Mouse (Mus musculus) myocyte (in vitro differentiated cells): Measurements from ENCODE around the gene Tec. TPM values are rescaled to one million over a fixed set of nuclear protein-coding genes. Genes with fewer than 3 reads are reported as not detected.

Source experiments
- H3K27me3 ChIP-seq: one replicate; pipeline ENCODE4 v1.6.1; 2011; ENCODE audit not compliant: control insufficient read depth, insufficient read depth, insufficient read length
- H3K36me3 ChIP-seq: one replicate; pipeline ENCODE4 v1.6.1; 2011; ENCODE audit not compliant: control insufficient read depth, insufficient read depth
- H3K4me2 ChIP-seq: one replicate; pipeline ENCODE4 v1.6.1; 2011; ENCODE audit warnings: low read depth, control low read depth
- H3K4me3 ChIP-seq: one replicate; pipeline ENCODE4 v1.5.1; 2011; ENCODE audit warnings: mild to moderate bottlenecking, control low read depth, moderate library complexity
- H3K79me2 ChIP-seq: one replicate; pipeline ENCODE4 v1.6.1; 2011; ENCODE audit not compliant: control insufficient read depth, insufficient read depth
- H3ac ChIP-seq: one replicate; pipeline ENCODE4 v1.6.1; 2011; ENCODE audit not compliant: control insufficient read depth, insufficient read length
- CEBPB ChIP-seq: IDR thresholded peaks from 2 replicates; pipeline ENCODE4 v1.6.1; 2011; ENCODE audit warnings: mild to moderate bottlenecking, moderate library complexity; ENCODE audit not compliant: poor library complexity, insufficient read depth, severe bottlenecking
- E2F4 ChIP-seq: IDR thresholded peaks from one replicate; pipeline ENCODE4 v1.6.1; 2011; ENCODE audit warnings: mild to moderate bottlenecking, control low read depth, moderate library complexity; ENCODE audit not compliant: insufficient read depth
- MAX ChIP-seq: IDR thresholded peaks from one replicate; pipeline ENCODE4 v1.6.1; 2011; ENCODE audit warnings: low read depth, mild to moderate bottlenecking, control low read depth
- MYOD1 ChIP-seq, 3 experiments: IDR thresholded peaks; one replicate each; pipeline ENCODE4 v1.6.1; 2011; ENCODE audit warnings: control low read depth in 2 of 3, low read depth in 2 of 3, mild to moderate bottlenecking in 2 of 3, moderate library complexity in 1 of 3; ENCODE audit not compliant: insufficient read length in 2 of 3, control insufficient read depth in 1 of 3
- MYOG ChIP-seq, 3 experiments: IDR thresholded peaks; one replicate each; pipeline ENCODE4 v1.6.1; 2011; ENCODE audit warnings: control low read depth in 2 of 3, low read depth in 2 of 3, mild to moderate bottlenecking in 2 of 3; ENCODE audit not compliant: insufficient read length in 2 of 3, control insufficient read depth in 1 of 3, insufficient read depth in 1 of 3
- POLR2A ChIP-seq: IDR thresholded peaks from one replicate; pipeline ENCODE4 v1.6.1; 2011; ENCODE audit warnings: low read depth, mild to moderate bottlenecking, control low read depth, moderate library complexity; ENCODE audit not compliant: insufficient read length
- POLR2AphosphoS2 ChIP-seq: IDR thresholded peaks from one replicate; pipeline ENCODE4 v1.6.1; 2011; ENCODE audit warnings: low read depth, control low read depth; ENCODE audit not compliant: insufficient read length
- REST ChIP-seq: IDR thresholded peaks from one replicate; pipeline ENCODE4 v1.6.1; 2011; ENCODE audit warnings: mild to moderate bottlenecking, control low read depth, moderate library complexity; ENCODE audit not compliant: insufficient read depth, insufficient read length
- SRF ChIP-seq: IDR thresholded peaks from one replicate; pipeline ENCODE4 v1.6.1; 2011; ENCODE audit warnings: low read depth; ENCODE audit not compliant: control insufficient read depth, insufficient read length
- TCF12 ChIP-seq: IDR thresholded peaks from one replicate; pipeline ENCODE4 v1.6.1; 2011; ENCODE audit warnings: mild to moderate bottlenecking, control low read depth; ENCODE audit not compliant: poor library complexity, insufficient read depth, severe bottlenecking
- TCF3 ChIP-seq: IDR thresholded peaks from one replicate; pipeline ENCODE4 v1.6.1; 2011; ENCODE audit warnings: low read depth, control low read depth; ENCODE audit not compliant: insufficient read length
- USF1 ChIP-seq: IDR thresholded peaks from one replicate; pipeline ENCODE4 v1.6.1; 2011; ENCODE audit warnings: low read depth, mild to moderate bottlenecking, control low read depth, moderate library complexity
- polyA plus RNA-seq: library from polyadenylated mRNA; unstranded; fragments of >200 nt; fragmentation: generic; extraction: Trizol; gene quantifications from one replicate; pipeline ENCODE4 v1.2.1, GENCODE M21; 2012; ENCODE audit warnings: missing spikeins

Tec gene
- polyA plus RNA-seq, 1 experiment, result 1.5 TPM

DNA sequence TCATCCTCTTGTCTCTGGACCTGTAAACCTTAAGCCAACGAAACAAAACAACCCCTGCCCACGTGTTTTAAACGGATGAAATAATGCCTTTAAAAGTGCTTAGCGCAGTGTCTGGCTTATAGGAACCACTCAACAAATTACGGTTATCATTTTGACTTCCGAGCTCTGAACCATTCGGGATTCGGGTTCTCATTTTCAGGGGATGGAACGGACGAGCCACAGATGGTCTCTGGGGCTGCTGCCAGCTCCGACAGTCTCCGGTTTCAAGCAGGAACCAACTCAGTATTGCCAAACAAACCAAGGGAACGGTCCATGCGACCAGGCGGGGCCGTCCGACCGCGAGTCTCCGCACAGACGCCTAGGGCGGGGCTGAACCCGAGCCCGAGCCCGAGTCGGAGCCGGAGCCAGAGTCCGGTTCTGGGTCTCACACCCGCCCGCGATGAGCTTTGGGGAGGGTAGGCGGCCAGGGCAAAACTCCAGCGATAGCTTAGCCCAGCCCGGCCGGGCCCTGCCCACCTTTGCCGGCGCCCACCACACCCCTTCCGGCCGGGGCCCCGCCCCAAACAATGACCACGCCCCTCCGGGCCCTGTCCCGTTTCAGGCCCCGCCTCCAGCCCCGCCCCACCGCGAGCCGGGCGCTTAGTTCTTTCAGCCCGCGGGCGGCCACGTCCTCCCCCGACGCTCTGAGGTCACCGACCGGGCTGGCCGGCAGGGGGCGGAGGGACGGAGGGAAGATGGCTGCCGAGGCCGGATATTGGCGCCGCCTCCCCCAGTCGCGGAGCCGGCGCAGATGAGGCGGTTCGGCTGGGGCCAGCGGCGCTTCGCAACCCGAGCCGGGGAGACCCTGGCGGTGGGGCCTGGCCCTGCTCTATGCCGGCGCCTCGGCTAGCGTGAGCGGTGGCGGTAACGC, 45.6 kb upstream of the Tec start, which contains the start of gene Slain2:
Gene Slain2 (plus strand): TSS at position 657 of the 910 bp plus-strand sequence.
- Histone ChIP-seq H3K79me2 (peaks cover 42% of the 10 kb centered on the region), H3K27me3 (no peaks in the 10 kb centered on the region), H3K36me3 (no peaks in the 10 kb centered on the region), H3ac (peak within 1 kb of the TSS; percentile 92), H3K4me3 (peak within 1 kb of the TSS; percentile 82), H3K4me2 (peak within 1 kb of the TSS; percentile 88)
- peak; percentile 1 for TF ChIP-seq REST
- TF ChIP-seq CEBPB, result peak; percentile 34; the same call in 1 of the 2 replicates
- peak in 1 of 3 experiments; percentile 35 for TF ChIP-seq MYOD1 (IDR thresholded peaks at IDR 0.05; ENCODE audit: control insufficient read depth in 1 of 3, insufficient read length in 2 of 3, low read depth in 2 of 3)
- TF ChIP-seq POLR2A, result peak; percentile 74
- TF ChIP-seq MYOG (IDR thresholded peaks at IDR 0.05; ENCODE audit: control insufficient read depth in 1 of 3, insufficient read depth in 1 of 3, insufficient read length in 2 of 3, low read depth in 2 of 3), result peak in 1 of 3 experiments; percentile 23
- TF ChIP-seq TCF12, result no peak

DNA sequence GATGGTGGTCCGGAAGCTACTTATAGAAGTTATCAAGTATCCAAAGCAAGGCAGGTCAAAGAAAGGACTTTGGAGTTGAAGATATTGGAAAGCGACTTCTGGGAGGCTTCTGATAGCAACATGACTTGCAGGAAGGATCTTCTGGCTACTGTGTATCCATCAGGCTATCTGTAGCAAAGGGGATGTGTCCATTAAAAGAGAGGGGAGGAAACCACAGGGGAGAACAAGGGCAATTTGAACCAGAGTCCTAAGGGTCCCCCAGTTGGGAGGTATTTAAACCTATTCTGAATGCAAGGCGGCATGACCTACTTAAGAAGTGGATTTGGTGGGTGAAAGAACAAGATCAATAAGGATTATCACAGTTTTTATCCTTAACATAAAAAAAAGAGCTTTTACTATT, 43.0 kb upstream of the Tec start:
- Histone ChIP-seq H3K27me3 (no peaks in the 10 kb centered on the region), H3K4me3 (no peak overlapping the region), H3ac (no peak overlapping the region), H3K4me2 (no peak overlapping the region), H3K36me3 (no peaks in the 10 kb centered on the region), H3K79me2 (peaks cover 15% of the 10 kb centered on the region)
- TF ChIP-seq MYOD1 (IDR thresholded peaks at IDR 0.05; ENCODE audit: control insufficient read depth in 1 of 3, insufficient read length in 2 of 3, low read depth in 2 of 3) (no peak), TCF12 (no peak), TCF3 (no peak), POLR2AphosphoS2 (no peak), CEBPB (no peak), USF1 (no peak), MYOG (IDR thresholded peaks at IDR 0.05; ENCODE audit: control insufficient read depth in 1 of 3, insufficient read depth in 1 of 3, insufficient read length in 2 of 3, low read depth in 2 of 3) (no peak), SRF (no peak), MAX (no peak), E2F4 (no peak), POLR2A (no peak), REST (no peak)

DNA sequence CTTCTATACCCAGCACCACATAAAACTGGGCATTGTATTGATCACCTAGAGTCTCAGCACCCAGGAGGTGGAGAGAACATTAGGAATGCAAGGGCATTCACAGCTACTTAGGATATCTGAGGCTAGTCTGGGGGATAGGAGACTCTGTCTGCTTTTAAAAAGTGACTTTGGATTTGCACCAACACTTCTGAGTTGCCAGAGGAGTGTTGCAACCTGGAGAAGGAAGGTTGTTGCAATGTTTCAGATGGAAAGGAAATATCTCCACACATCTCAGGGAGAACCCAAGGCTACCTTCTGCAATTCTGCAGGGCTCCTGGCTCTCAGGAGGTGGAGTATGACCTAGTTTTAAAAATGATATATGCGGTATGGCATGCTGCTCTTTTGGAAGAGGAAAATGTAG, 42.1 kb upstream of the Tec start:
- Histone ChIP-seq H3K27me3 (no peaks in the 10 kb centered on the region), H3K36me3 (no peaks in the 10 kb centered on the region), H3ac (no peak overlapping the region), H3K4me3 (no peak overlapping the region), H3K79me2 (peaks cover 6% of the 10 kb centered on the region), H3K4me2 (no peak overlapping the region)
- TF ChIP-seq REST, result no peak
- no peak for TF ChIP-seq E2F4
- TF ChIP-seq POLR2A, result no peak
- no peak for TF ChIP-seq TCF12
- TF ChIP-seq POLR2AphosphoS2, result no peak
- TF ChIP-seq CEBPB, result no peak
- TF ChIP-seq MYOD1 (IDR thresholded peaks at IDR 0.05; ENCODE audit: control insufficient read depth in 1 of 3, insufficient read length in 2 of 3, low read depth in 2 of 3), result no peak
- no peak for TF ChIP-seq MYOG (IDR thresholded peaks at IDR 0.05; ENCODE audit: control insufficient read depth in 1 of 3, insufficient read depth in 1 of 3, insufficient read length in 2 of 3, low read depth in 2 of 3)
- no peak for TF ChIP-seq SRF
- TF ChIP-seq USF1, result no peak
- TF ChIP-seq MAX, result no peak
- TF ChIP-seq TCF3, result no peak

DNA sequence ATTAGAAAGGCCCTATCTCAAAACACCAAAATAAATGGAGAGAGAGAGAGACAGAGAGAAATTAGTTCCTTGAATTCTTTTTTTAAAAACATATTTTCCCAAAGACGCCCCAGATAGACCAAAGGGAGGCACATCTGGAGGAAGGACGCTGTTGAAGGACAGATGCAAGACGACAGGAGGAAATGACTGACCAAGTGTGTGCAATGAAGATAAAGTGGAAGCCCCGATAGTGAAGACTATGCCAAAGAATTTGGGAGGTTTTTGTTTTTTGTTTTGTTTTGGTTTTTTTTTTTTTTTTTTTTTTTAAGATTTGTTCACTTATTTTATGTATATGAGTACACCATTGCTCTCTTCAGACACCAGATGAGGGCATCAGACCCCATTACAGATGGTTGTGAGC, 41.1 kb upstream of the Tec start:
- TF ChIP-seq MYOD1 (IDR thresholded peaks at IDR 0.05; ENCODE audit: control insufficient read depth in 1 of 3, insufficient read length in 2 of 3, low read depth in 2 of 3) (no peak), CEBPB (no peak), TCF3 (no peak), POLR2AphosphoS2 (no peak), TCF12 (no peak), REST (no peak)
- Histone ChIP-seq H3K4me3 (no peak overlapping the region), H3ac (no peak overlapping the region), H3K4me2 (no peak overlapping the region), H3K79me2 (no peaks in the 10 kb centered on the region), H3K27me3 (no peaks in the 10 kb centered on the region), H3K36me3 (no peaks in the 10 kb centered on the region)
